Mouse (Mus musculus) lung, embryonic 15.5 days (tissue): ENCODE measurements around the gene Mpeg1. TPM values are rescaled to one million over a fixed set of nuclear protein-coding genes. Genes with fewer than 3 reads are reported as not detected.

Source experiments
- ATAC-seq: fragments of 200-750 bp; cut with Nextera tagmentation; 2 replicates; pipeline ENCODE4 v1.8.0; 2017; ENCODE audit warnings: moderate number of reproducible peaks, borderline replicate concordance; ENCODE audit not compliant: low FRiP score, low TSS enrichment; ENCODE audit errors: extremely low read depth
- H3K27ac ChIP-seq: fragments of 300-500 bp; sonication (generic); 2 replicates; pipeline ENCODE4 v1.5.1; 2015; ENCODE audit warnings: moderate library complexity, mild to moderate bottlenecking, inconsistent platforms
- H3K27me3 ChIP-seq: fragments of 300-500 bp; sonication (generic); 2 replicates; pipeline ENCODE4 v1.6.1; 2015; ENCODE audit warnings: inconsistent platforms
- H3K36me3 ChIP-seq: fragments of 300-500 bp; sonication (generic); 2 replicates; pipeline ENCODE4 v1.6.1; 2015; ENCODE audit warnings: inconsistent platforms
- H3K4me1 ChIP-seq: fragments of 300-500 bp; sonication (generic); 2 replicates; pipeline ENCODE4 v1.6.1; 2015; ENCODE audit warnings: inconsistent platforms
- H3K4me2 ChIP-seq: fragments of 300-500 bp; sonication (generic); 2 replicates; pipeline ENCODE4 v1.6.1; 2015; ENCODE audit warnings: inconsistent platforms, mild to moderate bottlenecking, moderate library complexity
- H3K4me3 ChIP-seq: fragments of 300-500 bp; sonication (generic); 2 replicates; pipeline ENCODE4 v1.5.1; 2015; ENCODE audit warnings: mild to moderate bottlenecking, inconsistent platforms
- H3K9ac ChIP-seq: fragments of 300-500 bp; sonication (generic); 2 replicates; pipeline ENCODE4 v1.6.1; 2015; ENCODE audit warnings: inconsistent platforms
- H3K9me3 ChIP-seq: fragments of 300-500 bp; sonication (generic); 2 replicates; pipeline ENCODE4 v1.6.1; 2016; ENCODE audit warnings: inconsistent platforms
- WGBS: fragments of 180-500 bp; shearing (Covaris S2); methylation state at CpG from one replicate; pipeline ENCODE4 v1.1.7; 2015; 5-methylcytosine and 5-hydroxymethylcytosine counted together
- polyA plus RNA-seq: library from polyadenylated mRNA; unstranded; fragments of >200 nt; fragmentation: Nextera tagmentation; extraction: Ambion mirVana; gene quantifications from 2 replicates; pipeline ENCODE4 v1.2.1, GENCODE M21; 2015

Gene Mpeg1
- polyA plus RNA-seq, 1 experiment from 2014 or later, result 1.0 TPM

GRCm38 (mm10) chr19:12487511-12488204, 27.1 kb downstream of the Mpeg1 start:
- Histone ChIP-seq H3K36me3 (peaks cover 32% of the 10 kb centered on the region), H3K9ac (no peak overlapping the region), H3K9me3 (no peaks in the 10 kb centered on the region), H3K27me3 (no peaks in the 10 kb centered on the region), H3K4me2 (no peak overlapping the region), H3K27ac (peak overlapping the region; percentile 95), H3K4me1 (peaks cover 59% of the 10 kb centered on the region), H3K4me3 (no peak overlapping the region)
- no peak for ATAC-seq
- 68% methylated on average over 12 of the region's 12 CpGs for WGBS

- H3K4me2 ChIP-seq, result peak overlapping the region; percentile 16; the same call in 1 of the 2 replicates
- H3K9ac ChIP-seq, result no peak overlapping the region
- peak; percentile 72 for ATAC-seq
- H3K4me3 ChIP-seq, result no peak overlapping the region
- WGBS, result 28% methylated on average over 9 of the region's 9 CpGs
- peaks cover 59% of the 10 kb centered on the region for H3K4me1 ChIP-seq
- no peaks in the 10 kb centered on the region for H3K9me3 ChIP-seq
- peaks cover 30% of the 10 kb centered on the region for H3K36me3 ChIP-seq
- peak overlapping the region; percentile 95 for H3K27ac ChIP-seq
- no peaks in the 10 kb centered on the region for H3K27me3 ChIP-seq
Measured at GRCm38 (mm10) chr19:12488205-12488966, 27.8 kb downstream of the Mpeg1 start.

DNA sequence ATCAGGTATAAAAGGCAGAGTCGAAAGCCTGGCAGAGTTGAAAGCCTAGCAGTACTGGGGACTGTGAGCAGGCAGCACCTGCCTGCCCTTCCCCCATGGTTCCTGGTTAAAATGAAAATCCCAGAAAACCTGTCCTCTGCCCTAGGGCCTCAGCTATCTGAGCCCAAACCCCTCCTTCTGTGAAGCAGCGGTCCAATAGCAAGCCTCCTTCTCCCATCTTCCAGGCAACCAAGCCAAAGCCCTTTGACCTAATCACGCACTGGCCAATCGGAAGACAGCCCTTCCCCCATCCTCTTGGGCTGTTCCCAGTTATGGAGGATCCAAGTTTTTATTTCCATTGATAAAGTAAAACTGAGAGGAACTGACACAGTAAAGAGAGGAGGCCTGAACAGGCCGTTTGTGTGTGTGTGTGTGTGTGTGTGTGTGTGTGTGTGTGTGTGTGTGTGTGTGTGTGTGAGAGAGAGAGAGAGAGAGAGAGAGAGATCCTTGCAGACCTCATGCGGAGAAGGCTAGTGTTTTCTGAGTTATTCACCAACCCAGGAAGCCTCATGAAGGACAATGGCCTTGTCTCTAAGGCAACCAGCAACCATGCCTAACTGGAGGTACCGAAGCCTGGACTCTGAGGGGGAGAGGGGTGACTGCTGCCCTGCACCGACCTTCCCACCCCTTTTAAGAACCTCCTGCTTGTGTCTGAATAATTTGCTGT, 28.5 kb downstream of the Mpeg1 start:
- no peaks in the 10 kb centered on the region for H3K9me3 ChIP-seq
- no peak overlapping the region for H3K4me2 ChIP-seq
- H3K4me3 ChIP-seq, result no peak overlapping the region
- peaks cover 23% of the 10 kb centered on the region for H3K36me3 ChIP-seq
- H3K27ac ChIP-seq, result peak overlapping the region; percentile 95
- peaks cover 56% of the 10 kb centered on the region for H3K4me1 ChIP-seq
- no peaks in the 10 kb centered on the region for H3K27me3 ChIP-seq
- no peak for ATAC-seq
- H3K9ac ChIP-seq, result no peak overlapping the region
- WGBS, result 35% methylated on average over 8 of the region's 8 CpGs

DNA sequence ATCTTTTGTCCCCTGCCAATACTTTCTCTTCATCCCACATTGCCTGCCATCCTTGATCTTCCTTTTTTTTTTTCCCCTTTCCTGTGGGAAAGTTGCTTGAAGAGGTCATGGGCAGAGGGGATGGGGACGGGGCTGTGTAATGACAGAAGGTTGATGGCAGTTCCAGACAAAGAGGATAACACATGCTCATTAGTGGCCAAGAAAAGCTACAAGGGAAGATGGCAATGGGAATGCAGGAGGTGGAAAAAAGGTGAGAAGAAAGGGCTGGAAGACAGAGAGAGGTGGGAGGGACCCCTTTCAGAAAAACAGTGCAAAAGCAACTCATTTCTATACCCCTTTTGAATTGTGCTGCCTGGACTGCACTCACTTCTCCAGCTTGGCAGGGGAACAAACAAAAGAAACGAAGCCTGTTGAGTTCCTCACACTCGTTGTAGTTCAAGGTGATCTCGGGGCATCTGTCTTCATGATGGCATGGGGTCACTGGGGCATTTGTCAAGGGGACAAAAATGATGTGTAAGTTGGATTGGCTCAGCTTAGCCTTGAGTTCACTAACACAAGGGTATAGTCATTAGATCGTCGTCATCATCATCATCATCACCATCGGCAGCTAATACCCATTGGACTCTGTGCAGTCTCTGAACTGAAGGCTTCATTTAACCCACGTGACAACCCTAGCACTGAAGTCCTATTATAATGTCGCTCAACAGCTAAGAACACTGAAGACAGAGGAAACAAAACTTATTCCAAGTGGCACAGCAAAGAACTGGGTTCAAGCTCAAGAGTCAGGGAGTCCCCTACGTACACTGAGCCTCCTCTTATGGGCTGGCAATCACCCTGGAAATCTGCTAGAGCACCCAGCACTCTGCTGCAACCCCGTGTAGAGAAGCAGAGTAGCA, 29.3 kb downstream of the Mpeg1 start:
- 71% methylated on average over 11 of the region's 11 CpGs for WGBS
- H3K27ac ChIP-seq, result peak overlapping the region; percentile 95

DNA sequence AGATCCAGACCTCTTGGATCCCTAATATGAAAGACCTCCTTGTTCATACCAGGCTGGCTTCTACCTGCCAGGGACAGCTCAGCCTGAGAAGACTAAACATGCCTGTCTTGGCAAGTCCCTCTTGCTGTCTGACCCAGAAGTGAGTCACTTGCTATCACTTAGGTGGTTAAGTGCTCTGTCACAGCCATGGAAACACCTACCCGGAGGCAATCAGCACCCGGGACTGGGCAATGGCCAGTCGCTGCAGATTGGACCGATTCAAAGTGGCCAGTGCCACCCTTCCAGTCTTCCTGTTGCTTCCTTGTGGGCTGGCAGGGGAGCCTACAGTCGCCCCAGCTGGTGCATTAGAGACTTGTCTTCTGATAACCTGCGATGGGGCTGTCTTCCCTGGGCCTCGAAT, 31.1 kb downstream of the Mpeg1 start:
- Histone ChIP-seq H3K4me2 (no peak overlapping the region), H3K27ac (no peak overlapping the region), H3K4me1 (peaks cover 44% of the 10 kb centered on the region), H3K9ac (no peak overlapping the region), H3K9me3 (no peaks in the 10 kb centered on the region), H3K27me3 (no peaks in the 10 kb centered on the region), H3K4me3 (no peak overlapping the region), H3K36me3 (peaks cover 22% of the 10 kb centered on the region)
- 89% methylated on average over 7 of the region's 7 CpGs for WGBS
- no peak for ATAC-seq

More for the DNA sequence above, 29.3 kb downstream of the Mpeg1 start:
- Histone ChIP-seq H3K9ac (no peak overlapping the region; the same call in 1 of the 2 replicates), H3K27me3 (no peaks in the 10 kb centered on the region), H3K4me1 (peaks cover 55% of the 10 kb centered on the region), H3K36me3 (peaks cover 22% of the 10 kb centered on the region), H3K9me3 (no peaks in the 10 kb centered on the region), H3K4me3 (no peak overlapping the region), H3K4me2 (no peak overlapping the region)
- ATAC-seq, result no peak

GRCm38 (mm10) chr19:12493453-12494186, 33.0 kb downstream of the Mpeg1 start:
- no peaks in the 10 kb centered on the region for H3K9me3 ChIP-seq
- H3K4me1 ChIP-seq, result peaks cover 27% of the 10 kb centered on the region
- H3K4me2 ChIP-seq, result no peak overlapping the region
- peaks cover 22% of the 10 kb centered on the region for H3K36me3 ChIP-seq
- H3K27ac ChIP-seq, result no peak overlapping the region
- no peaks in the 10 kb centered on the region for H3K27me3 ChIP-seq
- H3K4me3 ChIP-seq, result no peak overlapping the region
- ATAC-seq, result no peak
- WGBS, result 73% methylated on average over 4 of the region's 4 CpGs
- no peak overlapping the region for H3K9ac ChIP-seq

DNA sequence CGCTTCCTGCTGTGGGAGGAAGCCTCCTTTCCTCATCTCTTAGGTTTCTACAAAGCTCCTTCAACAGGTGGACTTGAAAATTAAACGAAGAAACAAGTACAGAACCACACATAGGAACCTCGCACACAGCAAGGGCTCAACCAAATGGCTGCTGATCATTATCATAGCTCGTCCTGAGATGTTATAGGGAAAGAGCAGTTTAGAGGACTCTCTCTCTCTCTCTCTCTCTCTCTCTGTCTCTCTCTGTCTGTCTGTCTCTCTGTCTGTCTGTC, 33.5 kb downstream of the Mpeg1 start:
- peaks cover 22% of the 10 kb centered on the region for H3K36me3 ChIP-seq
- no peak overlapping the region for H3K9ac ChIP-seq
- no peak for ATAC-seq
- H3K27ac ChIP-seq, result no peak overlapping the region
- H3K4me1 ChIP-seq, result peaks cover 24% of the 10 kb centered on the region
- H3K4me3 ChIP-seq, result no peak overlapping the region
- WGBS, result 84% methylated on average over 4 of the region's 4 CpGs
- H3K27me3 ChIP-seq, result no peaks in the 10 kb centered on the region
- no peaks in the 10 kb centered on the region for H3K9me3 ChIP-seq
- no peak overlapping the region for H3K4me2 ChIP-seq

GRCm38 (mm10) chr19:12494972-12495535, 34.5 kb downstream of the Mpeg1 start:
- no peak for ATAC-seq
- H3K4me3 ChIP-seq, result no peak overlapping the region
- no peaks in the 10 kb centered on the region for H3K27me3 ChIP-seq
- H3K4me2 ChIP-seq, result no peak overlapping the region
- 75% methylated on average over 3 of the region's 3 CpGs for WGBS
- peaks cover 19% of the 10 kb centered on the region for H3K4me1 ChIP-seq
- H3K9ac ChIP-seq, result no peak overlapping the region
- H3K9me3 ChIP-seq, result no peaks in the 10 kb centered on the region
- H3K27ac ChIP-seq, result no peak overlapping the region
- peaks cover 22% of the 10 kb centered on the region for H3K36me3 ChIP-seq

DNA sequence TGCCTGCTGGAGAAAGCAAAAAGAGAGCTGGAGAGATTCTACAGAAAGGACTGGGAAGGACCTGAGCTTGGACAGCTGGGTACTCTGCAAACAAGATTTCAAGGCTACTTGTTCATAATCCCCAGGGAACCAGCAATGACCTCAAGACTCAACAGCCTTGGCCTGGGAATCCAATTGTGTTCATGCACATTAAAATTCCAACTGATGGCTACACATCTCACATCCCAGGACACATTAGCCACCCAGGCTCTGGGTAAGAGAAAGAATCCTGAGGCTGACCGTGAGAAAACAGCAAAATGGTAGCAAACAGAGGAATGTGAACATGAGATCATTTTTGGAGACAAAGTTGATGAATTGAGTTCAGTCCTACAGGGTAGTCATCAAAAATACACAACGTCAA, 35.7 kb downstream of the Mpeg1 start:
- no peak overlapping the region for H3K27ac ChIP-seq
- H3K9ac ChIP-seq, result no peak overlapping the region
- no peaks in the 10 kb centered on the region for H3K27me3 ChIP-seq
- no peaks in the 10 kb centered on the region for H3K9me3 ChIP-seq
- 85% methylated on average over 2 of the region's 2 CpGs for WGBS
- H3K4me1 ChIP-seq, result peaks cover 23% of the 10 kb centered on the region
- peaks cover 13% of the 10 kb centered on the region for H3K36me3 ChIP-seq
- H3K4me3 ChIP-seq, result no peak overlapping the region
- no peak overlapping the region for H3K4me2 ChIP-seq
- ATAC-seq, result no peak

DNA sequence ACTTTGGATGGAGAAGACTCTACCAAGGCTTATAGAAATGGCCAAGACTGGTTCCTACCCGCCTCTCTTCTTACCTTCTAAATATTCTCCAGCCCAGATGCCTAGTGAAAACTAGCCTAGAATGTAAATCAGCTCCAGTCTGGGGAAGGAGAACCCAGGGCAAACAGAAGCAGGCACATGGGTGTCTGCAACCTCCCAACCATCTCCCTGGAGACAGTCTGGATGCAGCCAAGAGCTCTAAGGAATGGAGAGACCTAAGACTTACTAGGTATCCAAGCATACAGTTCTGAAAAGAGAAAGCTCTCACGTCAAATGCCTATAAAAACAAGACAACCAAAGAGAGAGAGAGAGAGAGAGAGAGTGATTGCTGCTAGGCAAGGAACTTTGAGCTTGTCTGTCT, 37.3 kb downstream of the Mpeg1 start:
- Histone ChIP-seq H3K4me3 (no peak overlapping the region), H3K27ac (no peak overlapping the region), H3K4me2 (no peak overlapping the region), H3K9ac (no peak overlapping the region), H3K4me1 (peaks cover 23% of the 10 kb centered on the region), H3K27me3 (no peaks in the 10 kb centered on the region), H3K9me3 (no peaks in the 10 kb centered on the region), H3K36me3 (no peaks in the 10 kb centered on the region; the same call in 1 of the 2 replicates)
- ATAC-seq, result no peak
- WGBS, result 80% methylated on average over 2 of the region's 2 CpGs
